Mouse (Mus musculus) hindbrain, embryonic 13.5 days (tissue): ENCODE results near the gene Zfp446. TPM values are rescaled to one million over a fixed set of nuclear protein-coding genes. Genes with fewer than 3 reads are reported as not detected.
"Not testable (repeated sequence)": the region's sequence is repeated elsewhere in the genome, so short reads cannot be mapped to it uniquely, and the experiment has no call there.

Experiments
- ATAC-seq: fragments of 200-750 bp; cut with Nextera tagmentation; 2 replicates; pipeline ENCODE4 v1.8.0; 2017; ENCODE audit warnings: moderate TSS enrichment; ENCODE audit not compliant: low FRiP score
- H3K27ac ChIP-seq: fragments of 300-500 bp; sonication (generic); 2 replicates; pipeline ENCODE4 v1.5.1; 2015; ENCODE audit warnings: inconsistent platforms, mild to moderate bottlenecking, moderate library complexity
- H3K27me3 ChIP-seq: fragments of 300-500 bp; sonication (generic); 2 replicates; pipeline ENCODE4 v1.6.1; 2015; ENCODE audit warnings: mild to moderate bottlenecking, inconsistent platforms
- H3K36me3 ChIP-seq: fragments of 300-500 bp; sonication (generic); 2 replicates; pipeline ENCODE4 v1.6.1; 2015; ENCODE audit warnings: mild to moderate bottlenecking, inconsistent platforms
- H3K4me1 ChIP-seq: fragments of 300-500 bp; sonication (generic); replicated peaks from 2 replicates; pipeline ENCODE4 v1.6.1; 2015; ENCODE audit warnings: inconsistent platforms
- H3K4me2 ChIP-seq: fragments of 300-500 bp; sonication (generic); 2 replicates; pipeline ENCODE4 v1.6.1; 2015; ENCODE audit warnings: inconsistent platforms, mild to moderate bottlenecking, moderate library complexity
- H3K4me3 ChIP-seq: fragments of 300-500 bp; sonication (generic); 2 replicates; pipeline ENCODE4 v1.5.1; 2015; ENCODE audit warnings: mild to moderate bottlenecking, inconsistent platforms
- H3K9ac ChIP-seq: fragments of 300-500 bp; sonication (generic); 2 replicates; pipeline ENCODE4 v1.6.1; 2015; ENCODE audit warnings: mild to moderate bottlenecking, inconsistent platforms
- H3K9me3 ChIP-seq: fragments of 300-500 bp; sonication (generic); 2 replicates; pipeline ENCODE4 v1.6.1; 2016; ENCODE audit warnings: inconsistent platforms
- WGBS: fragments of 180-500 bp; shearing (Covaris S2); methylation state at CpG from one replicate; pipeline ENCODE4 v1.1.7; 2015; 5-methylcytosine and 5-hydroxymethylcytosine counted together
- polyA plus RNA-seq: library from polyadenylated mRNA; unstranded; fragments of >200 nt; fragmentation: Nextera tagmentation; extraction: Ambion mirVana; gene quantifications from 2 replicates; pipeline ENCODE4 v1.2.1, GENCODE M21; 2015

The Zfp446 gene
- polyA plus RNA-seq: 12.4 and 13.2 TPM in 2 replicates

DNA sequence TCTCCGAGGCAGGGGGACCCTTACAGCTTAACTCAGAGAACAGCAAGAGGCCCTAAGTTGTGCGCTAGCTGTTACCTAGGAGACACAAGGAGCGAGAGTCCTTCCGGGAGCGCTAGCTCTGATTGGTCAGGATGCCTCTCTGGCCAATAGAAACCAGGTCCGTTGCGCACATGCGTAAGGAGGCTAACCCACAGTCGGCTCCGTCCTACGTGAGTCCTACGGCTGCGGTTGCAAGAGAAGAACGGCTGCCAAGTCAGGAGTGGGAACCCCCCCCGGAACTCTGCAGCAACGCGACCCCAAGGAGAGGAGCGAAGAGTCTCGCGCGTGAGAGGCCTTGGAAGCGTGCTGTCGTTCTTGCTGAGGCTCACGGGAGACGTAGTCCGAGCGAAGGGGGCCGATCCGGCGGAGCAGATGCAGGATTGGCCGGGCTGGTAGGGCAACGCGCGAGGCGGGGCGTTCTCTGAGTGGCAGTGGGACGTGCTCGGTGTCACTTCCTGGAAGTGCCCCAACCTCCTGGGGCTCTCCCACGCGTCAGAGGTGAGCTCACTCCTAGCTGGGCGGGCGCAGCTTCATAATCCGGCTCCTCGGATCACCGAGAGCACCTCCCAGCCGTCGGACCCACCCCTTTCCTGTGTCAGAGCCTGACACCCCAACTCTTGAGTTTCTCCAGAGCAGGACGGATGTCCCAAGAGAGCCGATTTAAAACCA lies at the start of gene Zfp446:
Gene Zfp446, plus strand, starts transcription at position 167 of the 708 bp plus-strand sequence.
- Histone ChIP-seq H3K4me1 (peaks cover 17% of the 10 kb centered on the region), H3K27me3 (no peaks in the 10 kb centered on the region), H3K36me3 (peaks cover 22% of the 10 kb centered on the region), H3K4me3 (peak within 1 kb of the TSS; percentile 61), H3K4me2 (peak within 1 kb of the TSS; percentile 70), H3K9ac (peak within 1 kb of the TSS; percentile 82), H3K9me3 (no peaks in the 10 kb centered on the region), H3K27ac (peak within 1 kb of the TSS; percentile 96)
- peak; percentile 99 for ATAC-seq
- WGBS: under 1% methylated on average over 49 of the region's 49 CpGs

DNA sequence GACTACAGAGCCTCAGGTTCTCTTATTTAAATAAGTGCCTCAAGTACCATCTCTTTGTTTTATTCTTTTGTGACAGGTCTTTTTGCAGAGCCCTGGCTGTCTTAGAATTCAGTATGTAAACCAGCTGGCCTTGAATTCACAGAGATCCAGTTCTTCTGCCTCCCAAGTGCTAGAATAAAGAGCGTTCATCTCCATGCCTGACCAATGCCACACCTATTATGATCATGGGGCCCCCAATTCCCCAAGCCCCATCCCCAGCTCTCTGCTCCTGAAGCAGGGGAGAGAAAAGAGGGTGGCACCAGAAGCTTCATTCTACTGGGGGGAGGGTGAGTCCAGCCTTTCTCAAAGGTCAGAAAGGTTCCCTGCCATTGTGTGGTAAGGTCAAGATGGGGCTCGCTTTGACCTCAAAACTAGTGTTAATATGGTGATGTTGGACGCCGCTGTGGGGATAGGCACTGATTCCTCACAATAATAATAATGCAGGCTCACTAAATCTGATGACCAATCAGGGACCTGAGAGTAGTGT lies 44.0 kb upstream of the Zfp446 start:
- peaks cover 8% of the 10 kb centered on the region; the same call in 1 of the 2 replicates for H3K36me3 ChIP-seq
- H3K27ac ChIP-seq: no peak overlapping the region
- no peak overlapping the region for H3K4me2 ChIP-seq
- WGBS: 47% methylated on average over 4 of the region's 4 CpGs
- no peak overlapping the region for H3K9ac ChIP-seq
- no peak for ATAC-seq
- no peaks in the 10 kb centered on the region for H3K9me3 ChIP-seq
- H3K4me1 ChIP-seq: no peaks in the 10 kb centered on the region
- H3K4me3 ChIP-seq: no peak overlapping the region
- H3K27me3 ChIP-seq: peaks cover 7% of the 10 kb centered on the region

DNA sequence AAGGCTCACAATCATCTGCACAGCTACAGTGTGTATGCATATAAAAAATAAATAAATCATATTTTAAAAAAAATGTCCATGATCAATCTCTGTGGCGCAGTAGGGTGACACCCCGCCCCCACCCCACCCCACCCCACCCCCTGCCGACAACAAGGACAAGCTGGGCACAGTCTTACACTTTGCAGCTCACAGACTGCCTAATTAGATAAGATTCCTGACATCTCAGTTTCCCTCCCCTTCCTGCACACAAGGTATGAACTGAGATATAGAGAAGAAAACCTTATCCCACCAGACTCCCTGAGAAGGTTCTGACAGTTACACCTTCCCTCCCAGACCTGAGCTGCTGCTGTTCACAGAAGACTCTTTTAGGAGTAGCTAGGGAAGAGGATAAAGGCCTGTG lies 42.8 kb upstream of the Zfp446 start:
- no peaks in the 10 kb centered on the region for H3K4me1 ChIP-seq
- H3K4me2 ChIP-seq: no peak overlapping the region
- peaks cover 4% of the 10 kb centered on the region; the same call in 1 of the 2 replicates for H3K36me3 ChIP-seq
- H3K27me3 ChIP-seq: no peaks in the 10 kb centered on the region
- no peak overlapping the region for H3K9ac ChIP-seq
- ATAC-seq: no peak
- no peak overlapping the region for H3K27ac ChIP-seq
- no peaks in the 10 kb centered on the region for H3K9me3 ChIP-seq
- 78% methylated on average over 3 of the region's 3 CpGs for WGBS
- no peak overlapping the region for H3K4me3 ChIP-seq

DNA sequence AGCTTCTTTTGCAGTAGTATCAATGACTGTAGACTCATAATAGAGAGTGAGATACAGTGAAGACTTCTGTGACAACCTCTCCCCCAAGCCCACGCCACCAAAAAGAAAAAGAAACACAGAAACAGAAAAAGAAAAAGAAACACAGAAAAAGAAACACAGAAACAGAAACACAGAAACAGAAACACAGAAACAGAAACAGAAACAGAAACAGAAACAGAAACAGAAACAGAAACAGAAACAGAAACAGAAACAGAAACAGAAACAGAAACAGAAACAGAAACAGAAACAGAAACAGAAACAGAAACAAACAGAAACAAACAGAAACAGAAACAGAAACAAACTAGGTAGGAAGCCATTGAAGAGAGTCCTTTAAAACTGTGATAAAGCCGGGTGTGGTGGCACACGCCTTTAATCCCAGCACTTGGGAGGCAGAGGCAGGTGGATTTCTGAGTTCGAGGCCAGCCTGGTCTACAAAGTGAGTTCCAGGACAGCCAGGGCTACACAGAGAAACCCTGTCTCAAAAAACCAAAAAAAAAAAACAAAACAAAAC lies 40.3 kb upstream of the Zfp446 start:
- 96% methylated on average over 4 of the region's 4 CpGs for WGBS
- not testable (repeated sequence) for H3K4me3 ChIP-seq, H3K9ac ChIP-seq, H3K4me1 ChIP-seq, H3K4me2 ChIP-seq, H3K27ac ChIP-seq, H3K27me3 ChIP-seq, H3K36me3 ChIP-seq, H3K9me3 ChIP-seq, ATAC-seq

DNA sequence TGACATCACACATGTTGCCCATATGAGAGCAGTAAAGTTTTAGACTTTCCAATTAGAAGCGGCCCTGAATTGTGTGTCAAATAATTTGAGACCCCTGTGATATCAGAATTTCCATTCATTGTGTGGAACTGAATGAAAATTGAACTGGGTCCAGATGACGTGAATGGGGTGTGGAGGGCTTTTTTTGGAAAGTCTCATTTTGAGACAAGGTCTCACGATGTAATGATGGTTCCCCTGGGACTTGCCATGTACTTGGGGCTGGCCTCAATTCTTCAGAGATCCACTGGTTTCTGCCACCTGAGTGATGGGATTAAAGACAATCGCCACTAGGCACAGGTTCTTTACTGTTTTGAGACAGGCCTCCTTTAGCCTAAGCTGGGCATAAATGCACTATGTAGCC lies 37.0 kb upstream of the Zfp446 start:
- H3K27ac ChIP-seq: no peak overlapping the region
- 87% methylated on average over 4 of the region's 4 CpGs for WGBS
- H3K9me3 ChIP-seq: no peaks in the 10 kb centered on the region
- H3K36me3 ChIP-seq: no peaks in the 10 kb centered on the region
- no peaks in the 10 kb centered on the region for H3K4me1 ChIP-seq
- H3K4me3 ChIP-seq: no peak overlapping the region
- no peak overlapping the region for H3K9ac ChIP-seq
- H3K4me2 ChIP-seq: no peak overlapping the region
- no peak for ATAC-seq
- H3K27me3 ChIP-seq: no peaks in the 10 kb centered on the region

DNA sequence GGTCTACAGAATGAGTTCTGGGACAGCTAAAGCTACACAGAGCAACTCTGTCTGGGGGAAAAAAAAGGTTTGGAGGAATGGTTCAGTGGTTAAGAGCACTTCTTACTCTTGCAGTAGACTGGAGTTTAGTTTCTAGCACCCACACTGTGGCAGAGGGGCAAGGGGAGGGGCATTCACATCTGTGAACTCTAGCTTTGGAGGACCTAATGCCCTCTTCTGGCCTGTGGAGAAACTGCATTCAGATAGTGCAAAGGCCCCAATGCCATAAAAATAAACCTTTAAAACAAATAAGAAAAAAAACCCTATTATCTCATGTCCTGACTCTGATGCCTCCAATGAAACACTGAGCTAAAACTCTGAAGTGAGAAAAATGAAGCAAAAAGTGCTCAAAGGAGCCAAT lies 34.2 kb upstream of the Zfp446 start:
- H3K9ac ChIP-seq: no peak overlapping the region
- no peaks in the 10 kb centered on the region for H3K36me3 ChIP-seq
- no peak for ATAC-seq
- 0 out of 2 replicates have a peak, but pooled peaks cover under 1% of the 10 kb centered on the region for H3K4me1 ChIP-seq
- no peak overlapping the region for H3K4me2 ChIP-seq
- H3K27me3 ChIP-seq: peaks cover 2% of the 10 kb centered on the region; the same call in 1 of the 2 replicates
- H3K9me3 ChIP-seq: no peaks in the 10 kb centered on the region
- H3K27ac ChIP-seq: no peak overlapping the region
- H3K4me3 ChIP-seq: no peak overlapping the region

DNA sequence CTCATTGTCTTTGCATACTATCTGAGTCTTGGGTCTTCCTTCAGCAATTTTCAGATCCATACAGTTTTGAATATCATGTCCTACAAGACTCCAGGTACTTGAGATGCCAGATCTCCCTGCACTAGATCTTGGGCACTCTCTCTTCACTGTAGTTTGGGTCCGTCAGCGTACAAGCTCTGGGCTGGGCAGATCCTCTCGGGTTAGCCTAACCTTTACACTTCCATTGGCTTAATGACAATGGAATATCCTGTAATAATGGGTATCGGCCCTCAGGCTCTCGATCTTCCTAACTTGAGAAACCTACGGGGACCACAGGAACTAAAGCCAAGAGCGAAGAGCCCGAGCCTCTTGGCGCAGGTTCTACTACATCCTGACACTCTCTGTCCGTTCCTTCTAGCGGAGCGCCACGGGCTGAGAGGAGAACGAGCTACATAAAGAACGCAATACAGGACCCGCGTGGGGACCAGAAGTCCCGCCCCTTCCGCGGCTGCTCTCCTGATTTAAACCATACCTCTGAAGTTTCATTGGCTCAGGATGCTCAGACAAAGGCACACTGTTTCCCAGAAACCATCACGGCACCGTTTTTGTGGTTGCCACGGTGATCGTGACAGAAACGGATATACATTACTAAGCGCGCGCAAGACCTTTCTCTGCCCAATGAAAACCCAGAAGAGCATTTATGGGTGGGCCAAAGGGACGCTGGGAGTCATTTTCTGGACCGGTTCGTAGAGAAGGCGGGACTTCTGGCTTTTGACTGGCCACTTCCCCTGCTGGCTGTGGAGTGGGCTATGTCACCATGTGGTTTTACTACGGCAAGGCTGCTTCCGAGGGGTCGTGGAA lies 28.4 kb upstream of the Zfp446 start:
- H3K27me3 ChIP-seq: peaks cover 2% of the 10 kb centered on the region; the same call in 1 of the 2 replicates
- peak overlapping the region; percentile 47 for H3K4me3 ChIP-seq
- H3K4me1 ChIP-seq: peaks cover 11% of the 10 kb centered on the region
- H3K27ac ChIP-seq: peak overlapping the region; percentile 94
- peak overlapping the region; percentile 82 for H3K4me2 ChIP-seq
- WGBS: 9% methylated on average over 35 of the region's 35 CpGs
- no peaks in the 10 kb centered on the region for H3K36me3 ChIP-seq
- H3K9ac ChIP-seq: peak overlapping the region; percentile 71
- no peaks in the 10 kb centered on the region for H3K9me3 ChIP-seq
- peak; percentile 98 for ATAC-seq

DNA sequence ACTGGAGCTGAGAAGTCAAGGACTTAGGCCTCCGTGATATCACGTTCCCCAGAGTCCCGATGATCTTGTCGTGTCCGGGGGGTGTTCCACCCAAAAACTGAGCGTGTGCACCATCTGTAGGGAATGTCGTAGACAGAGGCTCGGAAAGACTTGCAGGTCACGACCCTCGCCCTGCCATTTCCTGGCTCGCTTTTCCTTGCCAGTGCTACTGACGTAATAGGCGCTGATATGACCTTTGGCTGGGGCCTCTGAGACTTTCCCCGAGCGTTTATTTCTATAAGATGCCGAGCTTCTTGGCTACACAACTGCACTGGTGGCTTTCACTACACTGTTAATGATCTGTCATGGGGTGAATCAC lies 27.8 kb upstream of the Zfp446 start:
- Histone ChIP-seq H3K9me3 (no peaks in the 10 kb centered on the region), H3K4me1 (peaks cover 11% of the 10 kb centered on the region), H3K27me3 (peaks cover 2% of the 10 kb centered on the region; the same call in 1 of the 2 replicates), H3K9ac (peak overlapping the region; percentile 71), H3K27ac (peak overlapping the region; percentile 85), H3K36me3 (no peaks in the 10 kb centered on the region), H3K4me2 (peak overlapping the region; percentile 82), H3K4me3 (peak overlapping the region; percentile 47)
- ATAC-seq: peak; percentile 21; the same call in 1 of the 2 replicates
- 12% methylated on average over 16 of the region's 16 CpGs for WGBS

DNA sequence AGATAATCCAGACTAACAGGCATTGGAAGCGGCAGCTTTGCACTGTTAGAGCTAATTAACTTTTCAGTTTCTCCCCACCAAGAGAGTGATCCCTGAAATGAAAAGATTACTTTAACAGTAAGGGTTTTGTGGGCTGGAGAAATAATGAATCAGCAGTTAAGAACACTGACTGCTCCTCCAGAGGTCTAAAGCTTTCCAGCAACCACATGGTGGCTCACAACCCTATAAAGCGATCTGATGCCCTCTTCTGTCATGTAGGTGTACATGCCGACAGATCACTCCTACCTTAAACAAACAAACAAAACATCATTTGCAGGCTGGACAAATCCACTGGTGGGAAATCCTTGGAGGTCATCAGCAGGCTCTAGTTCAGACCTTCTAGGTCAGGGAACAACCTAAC lies 22.8 kb upstream of the Zfp446 start:
- no peaks in the 10 kb centered on the region for H3K36me3 ChIP-seq
- H3K4me1 ChIP-seq: peaks cover 4% of the 10 kb centered on the region
- ATAC-seq: no peak
- no peak overlapping the region for H3K4me3 ChIP-seq
- no peaks in the 10 kb centered on the region for H3K9me3 ChIP-seq
- no peak overlapping the region for H3K4me2 ChIP-seq
- H3K27me3 ChIP-seq: no peaks in the 10 kb centered on the region
- no peak overlapping the region for H3K27ac ChIP-seq
- no peak overlapping the region for H3K9ac ChIP-seq
- WGBS: 70% methylated on average over 3 of the region's 3 CpGs

DNA sequence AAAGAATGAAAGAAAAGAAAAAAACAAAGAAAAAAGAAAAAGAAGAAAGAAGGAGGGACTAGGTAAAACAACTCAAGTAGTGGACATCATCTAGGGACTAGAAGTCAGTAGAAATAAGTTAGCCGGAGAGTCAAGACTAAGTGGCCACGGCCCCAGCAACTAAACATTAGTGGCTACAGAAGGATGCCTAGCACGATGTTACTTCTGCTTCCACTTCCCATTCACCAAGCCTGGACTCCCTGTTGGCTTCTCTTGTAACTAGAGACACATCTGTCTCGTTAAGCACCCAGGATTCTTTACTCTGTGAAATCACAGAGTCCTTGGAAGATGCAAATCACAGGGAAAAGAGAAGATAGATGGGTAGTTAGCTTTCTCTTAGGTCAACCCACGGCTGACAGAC lies 20.1 kb upstream of the Zfp446 start:
- no peak overlapping the region for H3K27ac ChIP-seq
- no peak for ATAC-seq
- H3K9me3 ChIP-seq: no peaks in the 10 kb centered on the region
- no peaks in the 10 kb centered on the region for H3K27me3 ChIP-seq
- peaks cover 8% of the 10 kb centered on the region; the same call in 1 of the 2 replicates for H3K4me1 ChIP-seq
- H3K9ac ChIP-seq: no peak overlapping the region
- H3K36me3 ChIP-seq: no peaks in the 10 kb centered on the region
- H3K4me3 ChIP-seq: no peak overlapping the region
- 80% methylated on average over 5 of the region's 5 CpGs for WGBS
- H3K4me2 ChIP-seq: no peak overlapping the region

DNA sequence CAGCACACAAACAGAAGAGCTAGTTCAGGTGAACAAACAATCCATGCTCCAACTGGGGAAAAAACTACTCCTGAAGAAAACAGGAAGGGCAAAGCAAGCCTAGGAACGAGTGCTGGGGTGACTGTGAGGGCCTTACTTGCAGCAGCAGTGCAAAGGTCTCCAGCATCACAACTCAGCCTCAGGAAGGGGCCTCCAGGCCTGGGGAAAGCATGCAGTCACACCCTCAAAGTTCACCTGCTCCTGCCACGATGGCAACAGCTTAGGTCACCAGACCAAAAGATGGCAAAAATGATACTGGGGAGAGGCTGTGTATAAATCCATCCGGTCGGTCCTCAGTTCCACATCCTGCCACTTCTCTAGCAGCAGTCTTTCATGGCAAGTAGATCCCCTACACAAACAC lies 18.7 kb upstream of the Zfp446 start:
- Histone ChIP-seq H3K9me3 (no peaks in the 10 kb centered on the region), H3K4me3 (no peak overlapping the region), H3K27ac (no peak overlapping the region), H3K4me2 (no peak overlapping the region), H3K4me1 (peaks cover 8% of the 10 kb centered on the region; the same call in 1 of the 2 replicates), H3K9ac (no peak overlapping the region; the same call in 1 of the 2 replicates), H3K27me3 (no peaks in the 10 kb centered on the region), H3K36me3 (no peaks in the 10 kb centered on the region)
- WGBS: 79% methylated on average over 4 of the region's 4 CpGs
- no peak for ATAC-seq

DNA sequence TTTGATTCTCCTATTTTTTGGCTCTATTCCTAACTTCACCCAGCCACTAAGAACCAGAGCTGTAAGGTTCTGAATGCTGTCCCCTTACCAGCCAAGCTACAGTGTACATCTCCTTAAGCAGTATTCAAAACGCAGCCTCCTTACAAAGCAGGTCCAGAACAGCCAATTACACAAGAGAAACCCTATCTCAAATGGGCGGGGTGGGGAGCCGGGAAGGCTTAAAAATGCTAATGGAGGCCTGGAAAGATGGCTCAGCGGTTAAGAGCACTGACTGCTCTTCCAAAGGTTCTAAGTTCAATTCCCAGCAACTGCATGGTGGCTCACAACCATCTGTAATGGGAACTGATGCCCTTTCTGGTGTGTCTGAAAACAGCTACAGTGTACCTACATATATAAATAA lies 17.9 kb upstream of the Zfp446 start:
- ATAC-seq: no peak
- Histone ChIP-seq H3K27me3 (no peaks in the 10 kb centered on the region), H3K27ac (no peak overlapping the region), H3K9ac (no peak overlapping the region), H3K4me1 (peaks cover 10% of the 10 kb centered on the region), H3K36me3 (no peaks in the 10 kb centered on the region), H3K9me3 (no peaks in the 10 kb centered on the region), H3K4me3 (no peak overlapping the region), H3K4me2 (no peak overlapping the region)
- WGBS: 15% methylated on average over 4 of the region's 4 CpGs
